Mouse (Mus musculus): ENCODE data around the gene Rbfox3. TPM values are rescaled to one million over a fixed set of nuclear protein-coding genes. Genes with fewer than 3 reads are reported as not detected.

Gene Rbfox3
- total RNA-seq, 4 experiments from 2014 or later = 229 to 281 (median 270) TPM

GRCm38 (mm10) chr11:118553926-118554325 is 357.5 kb downstream of the Rbfox3 start:
- no peak for DNase-seq (ENCODE audit: low spot score in 2 of 2)

DNA sequence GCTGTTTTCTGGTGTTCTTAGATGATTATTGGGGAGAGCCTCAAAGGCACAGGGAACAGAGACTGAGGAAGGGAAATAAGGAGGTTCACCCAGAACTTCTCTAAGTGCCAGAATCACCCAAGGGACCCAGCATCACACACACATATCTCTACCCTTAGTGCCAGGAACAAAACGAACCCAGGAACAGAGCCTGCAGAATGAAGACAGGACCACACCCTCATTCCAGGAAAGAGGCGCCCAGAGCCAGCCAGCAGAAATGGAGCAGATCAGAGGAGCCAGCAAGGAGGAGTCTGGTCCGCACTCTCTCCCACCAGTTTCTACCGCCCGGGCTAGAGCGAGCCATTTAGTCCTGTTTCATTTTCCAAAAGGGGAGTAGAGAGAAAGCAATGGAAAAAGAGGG is 358.4 kb downstream of the Rbfox3 start:
- DNase-seq (ENCODE audit: low spot score in 2 of 2) = no peak

DNA sequence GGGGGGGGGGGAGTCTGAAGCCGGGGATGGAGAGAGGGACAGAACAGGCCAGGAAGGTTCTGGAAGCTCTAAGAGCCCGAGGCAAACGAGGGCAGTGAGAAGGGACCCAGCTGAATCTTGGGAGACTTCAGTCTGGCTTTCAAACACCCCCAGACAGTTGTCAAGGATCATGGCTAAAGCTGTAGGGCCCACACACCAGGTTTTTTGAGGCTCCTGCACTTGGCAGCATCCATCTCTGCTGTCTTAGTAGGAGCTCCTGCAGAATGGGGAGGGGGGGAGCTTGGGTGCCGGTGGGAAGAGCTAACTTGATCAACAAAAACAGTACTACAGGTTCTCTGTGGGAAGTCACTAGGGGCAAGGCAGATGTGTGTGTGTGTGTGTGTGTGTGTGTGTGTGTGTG is 358.9 kb downstream of the Rbfox3 start:
- no peak for DNase-seq (ENCODE audit: low spot score in 2 of 2)

DNA sequence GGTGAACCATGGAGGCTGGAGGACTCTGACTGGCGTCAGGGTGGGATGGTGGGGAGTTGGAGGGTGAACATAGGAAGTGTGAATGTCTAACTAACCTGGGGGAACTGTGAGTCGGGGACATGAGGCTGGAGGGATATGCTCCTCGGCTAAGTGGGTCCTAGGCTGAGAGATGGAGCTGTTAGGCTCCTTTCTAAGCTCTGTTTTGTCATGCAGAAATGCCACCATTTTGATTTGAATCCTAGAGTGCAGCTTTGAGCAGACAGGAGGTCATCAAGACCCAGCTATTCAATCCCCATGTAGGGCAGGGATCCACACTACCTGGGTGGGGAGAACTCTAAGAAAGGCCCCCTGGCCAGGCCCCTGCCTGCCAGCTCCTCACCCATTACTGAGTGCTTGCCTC is 359.7 kb downstream of the Rbfox3 start:
- DNase-seq (ENCODE audit: low spot score in 2 of 2) = no peak

DNA sequence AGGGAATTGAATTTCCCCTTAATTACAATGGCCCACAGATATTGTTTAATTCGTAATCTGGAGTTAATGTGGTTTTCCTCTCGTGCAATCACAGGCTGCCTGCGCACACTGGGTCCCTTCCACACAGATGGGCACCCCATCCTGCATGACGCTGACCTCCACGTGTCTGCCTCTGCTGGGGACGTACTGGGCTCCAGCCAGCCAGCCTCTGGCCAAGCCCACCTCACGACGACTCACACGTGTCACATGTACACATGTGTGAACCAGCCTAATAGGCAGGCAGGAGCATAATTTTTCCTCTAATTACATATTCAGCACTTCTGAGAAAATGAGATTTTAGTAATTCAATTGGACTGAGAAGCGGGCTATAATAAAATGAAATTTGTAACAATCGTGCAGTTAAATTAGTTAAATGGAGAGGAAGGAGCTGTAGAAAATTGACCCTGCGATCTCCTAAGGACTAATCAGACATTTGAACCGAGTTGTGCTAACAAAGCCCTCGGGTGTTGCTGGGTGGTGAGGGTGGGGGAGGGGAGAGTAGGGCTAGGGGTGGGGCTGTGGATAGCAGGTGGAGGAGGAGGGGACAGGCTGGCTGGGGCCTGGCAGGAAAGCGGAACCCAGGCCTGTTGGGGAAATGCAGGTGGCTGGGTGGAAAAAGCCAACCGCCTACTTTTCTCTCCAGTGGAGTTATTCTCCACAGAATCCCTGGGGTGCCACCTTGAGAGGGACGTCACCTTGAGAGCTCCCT is 360.4 kb downstream of the Rbfox3 start:
- no peak for DNase-seq (ENCODE audit: low spot score in 2 of 2)

- DNase-seq (ENCODE audit: low spot score in 2 of 2) = no peak
Observed at GRCm38 (mm10) chr11:118548242-118548641, 363.2 kb downstream of the Rbfox3 start.

DNA sequence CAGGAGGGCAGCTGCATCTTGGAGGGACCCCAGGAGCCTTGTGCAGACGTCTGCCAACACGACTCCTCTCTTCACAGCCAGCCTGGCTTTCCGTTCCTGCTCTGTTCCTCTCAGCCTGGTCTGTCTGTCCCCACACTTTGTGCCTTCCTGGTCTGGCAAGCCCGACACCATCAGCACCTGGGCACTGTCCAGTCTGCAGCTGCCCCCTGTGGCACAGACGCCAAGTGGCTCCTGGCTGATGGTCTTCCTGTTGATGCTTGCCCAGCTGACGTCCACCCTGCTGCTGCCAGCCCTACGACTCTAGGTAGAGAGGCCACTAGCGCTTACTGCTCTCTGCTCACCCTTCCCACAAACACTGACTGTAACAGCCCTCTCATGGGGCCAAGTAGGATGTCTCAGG is 365.1 kb downstream of the Rbfox3 start:
- DNase-seq (ENCODE audit: low spot score in 2 of 2) = no peak

- no peak for DNase-seq (ENCODE audit: low spot score in 2 of 2)
Observed at GRCm38 (mm10) chr11:118545690-118546089, 365.7 kb downstream of the Rbfox3 start.

- no peak for DNase-seq (ENCODE audit: low spot score in 2 of 2)
Observed at GRCm38 (mm10) chr11:118544564-118544963, 366.8 kb downstream of the Rbfox3 start.

GRCm38 (mm10) chr11:118542906-118543305 is 368.5 kb downstream of the Rbfox3 start:
- no peak for DNase-seq (ENCODE audit: low spot score in 2 of 2)

GRCm38 (mm10) chr11:118540411-118541026 is 370.9 kb downstream of the Rbfox3 start:
- DNase-seq (ENCODE audit: low spot score in 2 of 2) = no peak

- no peak for DNase-seq (ENCODE audit: low spot score in 2 of 2)
Observed at GRCm38 (mm10) chr11:118538008-118538407, 373.4 kb downstream of the Rbfox3 start.

DNA sequence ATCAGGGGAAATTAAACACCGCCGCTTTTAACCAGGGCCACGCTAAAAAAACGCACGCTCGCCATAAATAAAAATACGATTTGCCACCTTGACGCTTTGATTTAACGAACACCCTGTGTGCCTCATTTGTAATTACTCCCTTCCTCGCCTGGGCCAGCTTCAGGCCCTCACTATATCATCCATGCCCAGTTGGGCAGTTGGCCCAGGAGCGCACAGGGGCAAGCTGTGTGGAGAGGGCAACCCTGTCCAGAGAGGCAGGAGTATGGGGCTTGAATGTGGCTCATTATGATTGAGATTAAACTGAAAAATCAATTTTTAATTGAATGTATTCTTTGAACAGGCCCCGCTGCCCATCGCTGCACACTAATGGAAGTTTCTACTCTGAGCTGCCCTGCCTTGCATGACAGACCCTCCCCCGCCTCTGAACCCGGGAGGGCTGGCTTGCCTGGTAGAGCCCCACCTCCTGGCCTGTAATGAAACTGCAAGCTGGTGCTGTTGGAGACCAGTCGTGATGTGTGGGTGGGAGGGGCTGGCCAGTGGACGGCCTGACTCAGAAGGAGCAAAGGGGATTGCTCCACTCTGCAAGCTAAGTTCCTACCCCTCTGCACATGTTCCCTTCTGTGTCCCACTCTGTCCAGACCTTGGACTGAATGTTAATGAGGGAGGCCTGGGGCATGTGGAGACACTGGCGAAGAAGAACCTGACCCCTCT is 376.9 kb downstream of the Rbfox3 start:
- no peak for DNase-seq (ENCODE audit: low spot score in 2 of 2)

DNA sequence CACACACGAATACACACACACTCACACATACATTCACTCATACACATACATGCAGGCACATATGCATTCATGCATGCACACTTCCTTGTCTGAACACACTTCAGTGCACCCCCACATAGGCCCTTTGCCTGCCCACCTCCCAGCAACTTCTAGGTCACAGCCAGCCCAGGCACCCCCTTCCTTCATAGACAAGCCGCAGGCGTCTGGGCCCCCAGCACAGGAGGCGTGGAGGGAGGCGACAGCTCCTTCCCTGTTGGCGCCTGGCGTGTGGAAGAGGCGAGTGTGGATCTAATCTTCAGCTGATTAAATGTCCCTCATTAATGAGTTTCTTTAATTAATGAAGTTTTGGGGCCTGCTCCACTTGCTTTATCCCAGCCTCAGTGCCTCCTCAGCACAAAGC is 381.1 kb downstream of the Rbfox3 start:
- no peak for DNase-seq (ENCODE audit: low spot score in 2 of 2)

DNA sequence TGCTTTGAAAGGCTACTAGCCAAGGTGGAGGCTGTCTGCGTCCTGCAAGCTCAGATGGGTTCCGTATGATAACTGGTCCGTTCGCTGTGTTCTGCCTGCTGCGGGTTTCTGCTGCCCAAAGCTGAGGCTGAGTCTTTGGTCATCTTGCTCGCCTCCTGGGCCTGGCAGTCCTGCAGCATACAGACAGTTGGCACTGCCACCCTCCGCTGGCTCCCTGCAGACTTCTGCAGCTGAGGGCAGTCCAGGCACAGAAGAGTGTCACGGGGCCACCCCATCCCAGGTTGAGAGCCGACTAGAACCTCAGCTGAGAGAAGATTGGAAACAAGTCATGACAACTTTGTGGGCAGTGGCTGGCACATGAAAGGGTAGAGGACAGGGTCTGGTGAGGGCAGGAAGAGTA is 382.6 kb downstream of the Rbfox3 start:
- DNase-seq (ENCODE audit: low spot score in 2 of 2) = no peak

- no peak for DNase-seq (ENCODE audit: low spot score in 2 of 2)
Observed at GRCm38 (mm10) chr11:118525059-118525458, 386.3 kb downstream of the Rbfox3 start.

GRCm38 (mm10) chr11:118523496-118524145 is 387.8 kb downstream of the Rbfox3 start:
- DNase-seq (ENCODE audit: low spot score in 2 of 2) = no peak

DNA sequence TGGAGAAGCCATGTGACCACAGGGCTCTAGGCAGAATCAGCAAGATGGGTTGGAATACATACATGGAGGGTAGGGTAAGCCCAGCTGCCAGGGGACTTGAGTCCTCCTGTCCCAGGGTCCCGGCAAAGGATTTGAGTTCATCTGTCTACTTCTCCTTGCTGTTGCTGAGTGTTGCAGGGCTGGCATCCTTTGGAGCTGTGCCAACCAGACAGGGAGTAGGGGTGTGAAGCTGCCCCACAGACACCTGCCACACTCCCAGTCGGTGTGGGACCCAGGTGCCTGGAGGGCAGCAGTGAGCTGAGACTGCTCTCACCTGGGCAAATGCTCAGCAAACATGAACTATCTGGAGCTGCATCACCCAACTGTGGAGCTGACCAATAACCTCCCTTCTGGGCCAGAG is 390.5 kb downstream of the Rbfox3 start:
- no peak for DNase-seq (ENCODE audit: low spot score in 2 of 2)

- no peak for DNase-seq (ENCODE audit: low spot score in 2 of 2)
Observed at GRCm38 (mm10) chr11:118520251-118520650, 391.1 kb downstream of the Rbfox3 start.

DNA sequence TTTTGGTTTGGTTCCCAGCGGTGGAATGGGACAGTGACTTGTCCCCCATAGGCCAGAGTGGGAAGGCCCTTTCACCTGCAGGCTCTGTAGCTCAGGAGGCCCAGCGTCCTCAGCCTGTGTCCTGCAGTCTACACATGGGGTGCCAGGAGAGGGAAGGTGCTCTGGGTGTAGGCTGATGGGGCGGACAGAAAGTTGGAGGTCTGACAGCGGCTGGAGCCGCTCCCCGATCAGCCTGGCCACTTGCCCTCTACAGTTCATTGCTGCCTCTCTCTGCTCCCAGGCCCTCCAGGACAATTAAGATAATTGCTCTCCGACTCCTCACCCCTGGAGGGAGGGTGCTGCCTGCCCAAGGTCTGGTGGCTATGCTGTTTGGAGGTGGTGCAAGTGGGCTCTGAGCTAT is 392.7 kb downstream of the Rbfox3 start:
- DNase-seq (ENCODE audit: low spot score in 2 of 2) = no peak

GRCm38 (mm10) chr11:118517924-118518323 is 393.5 kb downstream of the Rbfox3 start:
- no peak for DNase-seq (ENCODE audit: low spot score in 2 of 2)

All from layer of hippocampus, adult 8-10 months (tissue).